Comparison of ENCODE assay signal across 8 mouse cellular contexts in the genomic region with DNA sequence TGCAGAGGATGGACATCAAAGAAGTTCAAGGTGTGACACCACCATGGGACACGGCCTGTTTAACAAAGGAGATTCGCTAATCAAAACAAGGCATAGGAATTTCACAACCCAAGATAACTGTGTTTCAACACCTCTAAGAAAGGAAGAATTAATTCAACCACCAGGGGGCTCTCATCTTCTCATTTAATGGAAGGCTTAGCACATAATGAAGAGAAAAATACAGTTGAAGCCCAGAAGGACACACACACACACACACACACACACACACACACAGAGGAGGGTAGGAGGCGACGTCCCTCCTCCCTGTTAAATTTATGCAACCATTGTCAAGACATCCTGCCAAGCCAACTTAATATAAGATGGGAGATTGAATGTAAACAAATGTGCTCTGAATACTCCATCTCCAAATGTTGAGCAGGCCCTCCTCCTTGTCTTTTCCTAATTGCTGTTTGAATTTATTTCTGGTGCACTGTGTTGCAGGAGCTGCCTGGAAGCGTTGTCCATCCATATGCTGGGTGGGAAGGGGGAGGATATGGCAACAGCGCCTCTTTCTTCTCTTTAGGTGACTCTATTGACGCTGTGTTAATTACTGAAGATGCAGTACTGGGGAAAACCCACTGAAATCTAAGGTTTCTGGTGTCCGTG.
DNase-seq lines count a peak whose midpoint lies in the region; ATAC-seq and TF ChIP-seq lines count a peak whose summit lies in the region.

No protein-coding gene starts in this region.

- H3K9ac ChIP-seq in embryonic facial prominence, embryonic 14.5 days (ENCODE audit: low read depth, low read length): no peak overlapping the region

- intact Hi-C loops in gastrocnemius, adult 2 months (cut with DNase I): loop anchor here (5.0 to 10.0 kb wide), 2 partner anchors 300 to 398 kb away; no protein-coding TSS in a partner anchor

- no peaks in the 10 kb centered on the region for H3K9me3 ChIP-seq in embryonic facial prominence, embryonic 14.5 days (ENCODE audit: control insufficient read depth, low read length)

- WGBS in embryonic facial prominence, embryonic 14.5 days: 50% methylated on average over 8 of the region's 8 CpGs

- no peak overlapping the region for H3K27ac ChIP-seq in gastrocnemius, adult 2 months
- no peak overlapping the region for H3K27ac ChIP-seq in embryonic facial prominence, embryonic 14.5 days (replicated peaks; ENCODE audit: low read depth, low read length)

- no peak overlapping the region for H3K4me3 ChIP-seq in gastrocnemius, adult 2 months
- no peak overlapping the region for H3K4me3 ChIP-seq in embryonic facial prominence, embryonic 14.5 days (ENCODE audit: low read depth, low read length)

- no peak overlapping the region for H3K4me2 ChIP-seq in embryonic facial prominence, embryonic 14.5 days (ENCODE audit: low read depth, low read length)

- no peak for DNase-seq in gastrocnemius, adult 2 months
- no peak for DNase-seq in gastrocnemius, postnatal 10 days
- DNase-seq in thymus, postnatal 0 days (ENCODE audit: low spot score): peak; percentile 68
- DNase-seq in thymus, postnatal 36 days: no peak
- DNase-seq in embryonic facial prominence, embryonic 14.5 days (ENCODE audit: low spot score): peak; percentile 86
- DNase-seq in layer of hippocampus, adult 9-11 months: peak; percentile 35
- DNase-seq in retina, adult 2 months (ENCODE audit: low read depth, low spot score): peak; percentile 36
- no peak for DNase-seq in urinary bladder, postnatal 4 days (ENCODE audit: low spot score in 2 of 2)

- H3K4me1 ChIP-seq in embryonic facial prominence, embryonic 14.5 days (ENCODE audit: control insufficient read depth, insufficient read depth, low read length): no peaks in the 10 kb centered on the region

- peak; percentile 67 for TF ChIP-seq CTCF in gastrocnemius, adult 2 months (IDR thresholded peaks at IDR 0.05)

- H3K36me3 ChIP-seq in embryonic facial prominence, embryonic 14.5 days (ENCODE audit: control insufficient read depth, insufficient read depth, low read length): no peaks in the 10 kb centered on the region

- no peak for ATAC-seq in embryonic facial prominence, embryonic 14.5 days (ENCODE audit: low read depth)

- no peaks in the 10 kb centered on the region for H3K27me3 ChIP-seq in embryonic facial prominence, embryonic 14.5 days (replicated peaks; ENCODE audit: control insufficient read depth, insufficient read depth, low read length)

Comparison
In these comparisons a context has a peak if more than half of its experiments do, and no peak if none do; other contexts are left out.
1. DNase-seq: peak in thymus, postnatal 0 days (single experiment), embryonic facial prominence, embryonic 14.5 days (single experiment), layer of hippocampus, adult 9-11 months (single experiment) and retina, adult 2 months (single experiment); none in gastrocnemius, adult 2 months (single experiment), gastrocnemius, postnatal 10 days (single experiment), thymus, postnatal 36 days (0 of 2) and urinary bladder, postnatal 4 days (0 of 2).